Mouse (Mus musculus): ENCODE data around the gene Ifngr2. TPM values are rescaled to one million over a fixed set of nuclear protein-coding genes. Genes with fewer than 3 reads are reported as not detected.
A peak's percentile ranks its signal among the peaks of the same experiment; 100 is the strongest.

The Ifngr2 gene
- polyA plus RNA-seq, 1 experiment: 13.8 TPM

DNA sequence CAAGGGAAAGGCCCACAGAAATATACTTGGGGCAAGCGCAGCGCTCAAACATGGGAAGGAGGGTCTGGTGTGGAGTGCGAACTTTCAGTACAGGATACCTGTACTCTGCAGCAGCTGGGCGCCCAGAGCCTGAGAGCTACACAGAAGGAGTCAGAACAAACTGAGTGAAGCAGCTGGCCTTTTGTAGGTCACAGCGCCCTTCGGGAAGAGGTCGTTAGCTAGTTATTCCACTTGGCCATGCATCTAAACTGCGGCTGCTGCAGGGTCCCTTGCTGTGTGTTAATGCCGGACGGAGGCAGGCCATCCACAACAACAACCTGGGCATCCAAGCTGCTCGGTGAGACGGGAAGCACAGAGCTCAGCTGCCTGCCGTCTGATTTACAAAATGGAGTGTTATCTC lies 28.3 kb downstream of the Ifngr2 start:
- H3K9me3 ChIP-seq: no peaks in the 10 kb centered on the region
- H3K36me3 ChIP-seq (replicated peaks; ENCODE audit: low read length): peaks cover 48% of the 10 kb centered on the region
- H3K27me3 ChIP-seq (replicated peaks): peaks cover 32% of the 10 kb centered on the region
- TF ChIP-seq FLI1 (IDR thresholded peaks at IDR 0.05; ENCODE audit: low read length): no peak
- TF ChIP-seq GATA1 (IDR thresholded peaks at IDR 0.05; ENCODE audit: borderline replicate concordance, low read length): no peak
- H3K4me1 ChIP-seq: peaks cover 5% of the 10 kb centered on the region
- H3K4me3 ChIP-seq (replicated peaks): no peak overlapping the region

DNA sequence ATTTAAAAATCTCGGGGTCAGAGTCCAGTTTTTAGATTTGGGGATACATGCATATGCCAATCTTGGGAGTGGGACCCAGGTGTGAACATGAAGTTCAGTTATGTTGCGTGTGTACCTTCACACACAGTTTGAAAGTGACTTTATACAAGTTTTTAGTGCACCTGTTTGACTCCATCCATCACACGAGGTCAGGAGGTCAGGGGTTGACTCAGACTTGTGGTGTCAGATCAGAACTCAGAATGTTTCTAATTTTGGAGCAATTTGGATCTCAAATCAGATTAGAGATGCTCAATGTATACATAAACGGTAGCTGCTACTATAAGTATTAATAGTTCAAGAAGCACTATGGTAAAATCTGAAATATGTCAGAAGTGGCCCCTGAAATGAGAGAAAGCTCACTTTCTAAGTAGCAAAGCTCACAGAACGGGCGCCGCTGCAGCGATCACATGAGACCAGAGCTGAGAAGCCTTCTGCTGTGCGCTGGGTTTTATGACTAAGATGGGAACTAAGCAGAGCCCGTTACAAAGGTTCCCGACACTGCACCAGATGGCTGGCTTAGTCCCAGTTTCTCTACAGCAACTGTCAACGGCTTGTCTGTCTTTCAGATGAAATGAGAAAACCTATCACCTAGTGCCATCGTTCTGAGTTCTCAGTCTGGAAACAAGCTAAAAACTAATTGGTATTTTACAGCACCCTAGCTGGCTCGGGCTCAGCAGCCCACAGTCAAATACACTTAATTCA lies 32.3 kb downstream of the Ifngr2 start:
- H3K9me3 ChIP-seq: no peaks in the 10 kb centered on the region
- peaks cover 12% of the 10 kb centered on the region for H3K27me3 ChIP-seq (replicated peaks)
- H3K4me1 ChIP-seq: no peaks in the 10 kb centered on the region; the same call in none of the 2 replicates
- no peak overlapping the region for H3K4me3 ChIP-seq (replicated peaks)
- no peak for TF ChIP-seq FLI1 (IDR thresholded peaks at IDR 0.05; ENCODE audit: low read length)
- H3K36me3 ChIP-seq (replicated peaks; ENCODE audit: low read length): peaks cover 71% of the 10 kb centered on the region

DNA sequence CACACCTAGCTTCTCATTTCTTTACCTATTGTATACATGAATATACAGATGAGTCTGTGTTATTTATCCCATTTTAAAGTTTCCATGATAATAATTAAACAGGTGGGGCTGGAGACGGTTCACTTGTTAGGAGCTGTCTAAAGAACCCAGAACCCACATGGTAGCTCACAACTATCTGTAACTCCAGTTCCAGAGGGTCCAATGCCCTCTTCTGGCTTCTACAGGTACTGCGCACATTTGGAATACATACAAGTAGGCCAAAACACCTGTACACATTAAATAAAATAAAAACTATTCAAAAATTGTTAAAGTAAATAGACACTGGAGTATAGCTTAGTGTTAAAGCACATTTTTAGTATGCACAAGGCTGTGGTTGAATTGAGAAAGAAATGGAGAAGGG lies 35.4 kb downstream of the Ifngr2 start:
- Histone ChIP-seq H3K4me1 (peaks cover 9% of the 10 kb centered on the region), H3K9me3 (no peaks in the 10 kb centered on the region), H3K36me3 (replicated peaks; ENCODE audit: low read length) (peaks cover 68% of the 10 kb centered on the region), H3K27me3 (replicated peaks) (peaks cover 6% of the 10 kb centered on the region), H3K4me3 (replicated peaks) (no peak overlapping the region)
- TF ChIP-seq GATA1 (IDR thresholded peaks at IDR 0.05; ENCODE audit: borderline replicate concordance, low read length): no peak

DNA sequence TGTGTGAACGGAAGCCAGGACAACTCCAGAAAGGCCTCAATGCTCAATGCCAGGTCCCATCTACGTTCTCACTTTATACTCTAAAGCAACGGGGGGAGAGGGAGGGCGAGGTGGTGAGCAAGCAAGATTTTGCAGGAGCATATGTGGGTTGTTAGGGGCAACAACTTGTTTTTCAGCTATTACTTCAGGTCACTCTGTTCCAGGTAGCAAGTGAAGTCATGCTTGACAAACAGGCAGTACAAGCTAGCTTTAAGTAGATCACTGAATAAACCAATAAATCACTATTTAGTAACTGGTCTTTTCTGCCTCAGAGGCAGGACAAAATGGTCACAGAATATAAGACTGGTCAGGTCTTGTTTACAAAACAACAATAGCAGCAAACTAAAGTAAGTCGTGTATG lies 38.7 kb downstream of the Ifngr2 start:
- peaks cover 11% of the 10 kb centered on the region for H3K27me3 ChIP-seq (replicated peaks)
- H3K4me1 ChIP-seq: peaks cover 28% of the 10 kb centered on the region
- no peak overlapping the region for H3K4me3 ChIP-seq (replicated peaks)
- no peak for TF ChIP-seq FLI1 (IDR thresholded peaks at IDR 0.05; ENCODE audit: low read length)
- TF ChIP-seq GATA1 (IDR thresholded peaks at IDR 0.05; ENCODE audit: borderline replicate concordance, low read length): no peak
- peaks cover 48% of the 10 kb centered on the region for H3K36me3 ChIP-seq (replicated peaks; ENCODE audit: low read length)
- H3K9me3 ChIP-seq: no peaks in the 10 kb centered on the region

DNA sequence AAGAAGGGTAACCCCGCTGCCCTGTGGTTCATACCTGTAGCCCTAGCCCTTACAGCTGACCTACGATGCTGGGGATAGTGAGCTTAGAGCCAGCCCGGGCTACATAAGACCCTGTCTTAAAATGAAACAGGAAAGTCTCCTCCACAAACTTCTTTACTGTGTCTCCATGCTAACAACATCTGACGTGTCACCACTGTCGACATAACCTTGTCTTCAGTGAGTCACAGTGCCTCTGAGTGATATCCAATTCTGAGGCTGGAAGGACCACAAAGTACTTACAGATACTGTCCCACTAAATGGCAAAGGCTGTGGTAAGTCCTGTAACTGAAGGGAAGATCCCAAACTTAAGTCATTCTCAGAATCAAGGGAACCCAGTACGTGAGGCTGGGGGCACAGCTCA lies 39.4 kb downstream of the Ifngr2 start:
- no peaks in the 10 kb centered on the region for H3K9me3 ChIP-seq
- TF ChIP-seq GATA1 (IDR thresholded peaks at IDR 0.05; ENCODE audit: borderline replicate concordance, low read length) (no peak), FLI1 (IDR thresholded peaks at IDR 0.05; ENCODE audit: low read length) (no peak)
- no peak overlapping the region for H3K4me3 ChIP-seq (replicated peaks)
- H3K4me1 ChIP-seq: peaks cover 32% of the 10 kb centered on the region
- H3K36me3 ChIP-seq (replicated peaks; ENCODE audit: low read length): peaks cover 41% of the 10 kb centered on the region
- peaks cover 9% of the 10 kb centered on the region for H3K27me3 ChIP-seq (replicated peaks)

DNA sequence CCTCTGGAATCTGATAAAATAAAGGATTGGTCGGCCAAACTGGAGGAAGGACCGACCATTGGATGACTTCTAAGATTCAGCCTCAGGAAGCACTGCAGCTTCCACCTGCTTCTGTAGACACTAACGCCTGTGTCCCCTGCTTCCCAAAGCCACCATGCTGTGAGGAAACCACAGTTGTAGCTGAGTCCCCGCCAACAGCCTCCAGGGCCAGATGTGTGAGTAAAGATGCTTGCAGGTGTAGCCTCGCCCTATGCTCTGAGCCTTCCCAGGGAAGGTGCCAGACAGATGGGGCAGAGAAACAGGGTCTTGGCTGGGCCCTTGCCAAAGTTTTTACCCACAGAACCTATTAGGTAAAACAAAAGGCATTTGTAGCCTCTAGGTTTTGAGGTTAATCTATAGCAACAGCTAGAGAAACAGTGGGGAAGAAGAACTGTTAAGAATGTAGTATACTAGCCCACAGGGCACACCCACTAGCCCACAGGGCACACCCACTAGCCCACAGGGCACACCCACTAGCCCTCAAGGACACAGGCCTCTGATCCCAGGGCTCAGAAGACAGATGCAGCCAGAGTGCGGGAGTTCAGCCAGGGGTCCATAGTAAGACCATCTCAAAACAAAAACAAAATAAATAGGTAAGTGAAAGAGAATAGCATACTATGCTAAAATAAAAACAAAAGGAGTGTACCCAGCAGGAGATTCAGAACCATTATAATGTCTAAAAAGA lies 41.0 kb downstream of the Ifngr2 start:
- H3K36me3 ChIP-seq (replicated peaks; ENCODE audit: low read length): peaks cover 41% of the 10 kb centered on the region
- TF ChIP-seq GATA1 (IDR thresholded peaks at IDR 0.05; ENCODE audit: borderline replicate concordance, low read length): no peak
- no peak for TF ChIP-seq FLI1 (IDR thresholded peaks at IDR 0.05; ENCODE audit: low read length)
- H3K4me3 ChIP-seq (replicated peaks): no peak overlapping the region
- peaks cover 10% of the 10 kb centered on the region for H3K27me3 ChIP-seq (replicated peaks)
- peaks cover 46% of the 10 kb centered on the region for H3K4me1 ChIP-seq
- H3K9me3 ChIP-seq: no peaks in the 10 kb centered on the region

DNA sequence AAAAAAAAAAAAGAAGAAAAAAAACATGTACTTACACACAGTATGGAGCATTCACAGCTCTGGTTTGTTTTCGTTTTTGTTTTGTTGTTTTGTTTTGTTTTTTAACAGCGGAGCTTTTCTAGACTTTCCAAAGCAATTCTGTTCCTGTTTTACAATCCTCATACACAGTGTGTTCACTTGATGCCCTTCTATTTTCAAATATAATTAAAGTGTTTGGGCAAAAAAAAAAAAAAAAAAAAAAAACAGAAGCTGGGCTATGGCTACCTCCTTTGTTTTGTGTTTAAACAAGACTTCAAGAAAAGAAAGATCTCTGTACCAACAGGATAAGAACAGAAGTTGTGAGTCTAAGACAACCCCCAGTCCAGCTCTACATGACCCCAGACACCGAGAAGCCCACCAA lies 41.8 kb downstream of the Ifngr2 start:
- H3K36me3 ChIP-seq (replicated peaks; ENCODE audit: low read length): peaks cover 39% of the 10 kb centered on the region
- H3K4me1 ChIP-seq: peaks cover 54% of the 10 kb centered on the region
- peaks cover 10% of the 10 kb centered on the region for H3K27me3 ChIP-seq (replicated peaks)
- no peaks in the 10 kb centered on the region for H3K9me3 ChIP-seq
- no peak overlapping the region for H3K4me3 ChIP-seq (replicated peaks)
- TF ChIP-seq GATA1 (IDR thresholded peaks at IDR 0.05; ENCODE audit: borderline replicate concordance, low read length): no peak
- TF ChIP-seq FLI1 (IDR thresholded peaks at IDR 0.05; ENCODE audit: low read length): no peak

DNA sequence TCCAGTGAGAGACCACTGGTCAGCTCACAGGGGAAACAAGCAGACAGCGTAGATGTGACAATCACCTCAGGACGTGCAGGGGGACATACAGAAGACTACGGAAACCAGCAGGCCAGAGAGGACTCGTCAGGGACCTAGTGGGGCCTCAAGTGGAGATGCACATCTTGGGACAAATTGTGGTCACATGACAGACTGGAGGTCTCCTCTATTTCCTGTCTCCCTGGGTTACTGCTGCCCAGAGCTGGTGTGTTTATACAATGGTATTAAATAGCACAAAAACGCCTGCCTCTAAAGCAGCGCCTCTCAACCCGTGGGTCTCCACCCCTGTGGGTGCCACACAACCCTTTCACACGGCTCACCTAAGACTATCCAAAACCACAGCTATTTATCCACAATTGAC lies 45.3 kb downstream of the Ifngr2 start:
- Histone ChIP-seq H3K9me3 (no peaks in the 10 kb centered on the region), H3K27me3 (replicated peaks) (peaks cover 13% of the 10 kb centered on the region), H3K4me3 (replicated peaks) (no peak overlapping the region), H3K36me3 (replicated peaks; ENCODE audit: low read length) (peaks cover 19% of the 10 kb centered on the region), H3K4me1 (peaks cover 68% of the 10 kb centered on the region)
- TF ChIP-seq GATA1 (IDR thresholded peaks at IDR 0.05; ENCODE audit: borderline replicate concordance, low read length): no peak
- no peak for TF ChIP-seq FLI1 (IDR thresholded peaks at IDR 0.05; ENCODE audit: low read length)

DNA sequence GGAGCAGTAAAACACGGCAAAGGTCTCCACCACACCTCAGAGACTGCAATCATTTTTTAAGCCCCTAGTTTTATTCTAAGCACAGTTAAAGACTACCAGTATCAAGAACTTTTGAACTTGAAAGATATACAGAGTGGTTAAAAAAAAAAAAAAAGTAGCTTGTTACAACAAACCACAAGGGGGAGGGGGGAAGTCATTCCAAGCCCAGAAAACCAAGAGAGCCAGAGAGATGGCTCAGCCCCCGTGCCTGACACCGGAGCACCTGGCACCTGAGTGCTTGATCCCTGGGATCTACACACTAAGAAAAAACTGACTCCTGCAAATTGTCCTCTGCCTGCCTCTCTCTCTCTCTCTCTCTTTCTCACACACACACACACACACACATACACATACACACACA lies 46.4 kb downstream of the Ifngr2 start:
- H3K9me3 ChIP-seq: no peaks in the 10 kb centered on the region
- TF ChIP-seq GATA1 (IDR thresholded peaks at IDR 0.05; ENCODE audit: borderline replicate concordance, low read length) (no peak), FLI1 (IDR thresholded peaks at IDR 0.05; ENCODE audit: low read length) (no peak)
- no peak overlapping the region for H3K4me3 ChIP-seq (replicated peaks)
- H3K27me3 ChIP-seq (replicated peaks): peaks cover 13% of the 10 kb centered on the region
- H3K4me1 ChIP-seq: peaks cover 65% of the 10 kb centered on the region
- H3K36me3 ChIP-seq (replicated peaks; ENCODE audit: low read length): peaks cover 19% of the 10 kb centered on the region

DNA sequence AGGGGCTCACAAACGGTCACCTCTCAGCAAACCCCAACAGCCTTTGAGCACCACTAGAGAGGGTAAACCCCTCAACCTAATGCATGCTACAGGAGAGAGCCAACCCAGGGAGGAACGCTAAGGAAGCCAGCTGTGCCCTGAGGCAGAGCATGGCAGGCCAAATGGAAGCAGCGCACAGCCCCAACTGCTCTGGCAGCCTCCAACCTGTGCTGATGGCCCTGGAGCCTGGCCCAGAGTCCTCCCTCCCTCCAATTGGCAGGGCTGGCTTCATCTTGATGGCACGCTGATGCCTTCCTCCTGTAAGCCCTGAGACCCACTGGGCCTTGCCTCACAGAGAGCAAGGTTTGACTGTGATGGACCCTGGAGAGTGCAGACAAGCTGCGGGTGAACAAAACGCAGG lies 48.2 kb downstream of the Ifngr2 start:
- peaks cover 9% of the 10 kb centered on the region for H3K27me3 ChIP-seq (replicated peaks)
- H3K4me3 ChIP-seq (replicated peaks): peak overlapping the region; percentile 51
- H3K9me3 ChIP-seq: no peaks in the 10 kb centered on the region
- peaks cover 72% of the 10 kb centered on the region for H3K4me1 ChIP-seq
- peaks cover 19% of the 10 kb centered on the region for H3K36me3 ChIP-seq (replicated peaks; ENCODE audit: low read length)
- TF ChIP-seq GATA1 (IDR thresholded peaks at IDR 0.05; ENCODE audit: borderline replicate concordance, low read length): no peak
